Mouse (Mus musculus): Measurements from ENCODE around the gene Prkch.

DNA sequence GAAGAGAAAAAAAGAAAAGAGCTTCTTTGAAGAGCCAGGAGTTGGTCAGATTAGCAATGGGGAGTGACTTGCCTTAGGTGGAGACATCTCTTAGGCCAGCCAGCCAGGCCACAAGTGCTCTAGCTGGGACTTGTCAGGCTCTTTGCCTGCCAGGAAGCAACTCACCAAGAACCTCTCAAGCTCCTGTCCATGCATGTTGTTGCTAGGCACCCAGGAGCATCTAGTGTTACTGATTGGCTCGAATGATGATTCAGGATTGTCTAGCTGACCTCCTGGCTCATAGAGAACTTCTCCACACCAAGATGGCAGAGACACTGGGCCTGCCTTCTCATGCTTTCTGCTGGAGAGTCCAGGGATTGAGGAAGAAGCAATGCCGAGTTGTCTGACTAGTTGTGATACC, 230.3 kb downstream of the Prkch start:
- no peak for TF ChIP-seq CTCF (IDR thresholded peaks at IDR 0.05; ENCODE audit: borderline replicate concordance, extremely low read depth, insufficient read depth, insufficient read length)
- TF ChIP-seq POLR2A (IDR thresholded peaks at IDR 0.05; ENCODE audit: borderline replicate concordance, extremely low read depth, insufficient read depth, insufficient read length, poor library complexity, severe bottlenecking): no peak

All from brain, embryonic 14.5 days (tissue).